In genomic region chr19:31743241-31744045, GRCm38 (mm10) we compare ENCODE assay signal across 15 mouse cellular contexts. TPM values are rescaled to one million over a fixed set of nuclear protein-coding genes. Genes with fewer than 3 reads are reported as not detected.
DNase-seq lines count a peak whose midpoint lies in the region; ATAC-seq and TF ChIP-seq lines count a peak whose summit lies in the region.
"Had no signal": no experiment of that assay in that cellular context is flagged by ENCODE, and none has a peak within 500 bp of the region (broad histone marks: within the 10 kb centered on the region; RNA-seq: fewer than 3 reads in every experiment).

No protein-coding gene starts in this region.

- TF ChIP-seq CTCF in liver, adult 2 months (IDR thresholded peaks at IDR 0.05; ENCODE audit: low read depth, low read length), result no peak
- no peak for TF ChIP-seq CTCF in heart, postnatal 0 days (IDR thresholded peaks at IDR 0.05; ENCODE audit: low read depth)

- H3K4me2 ChIP-seq in heart, embryonic 14.5 days (ENCODE audit: low read length), result peak overlapping the region; percentile 35
- H3K4me2 ChIP-seq in heart, postnatal 0 days (ENCODE audit: low read depth, low read length), result no peak overlapping the region
- H3K4me2 ChIP-seq: hindbrain, embryonic 15.5 days; liver, embryonic 13.5 days; midbrain, embryonic 12.5 days; neural tube, embryonic 12.5 days had no signal

- H3K27me3 ChIP-seq in heart, embryonic 14.5 days (ENCODE audit: control insufficient read depth, insufficient read depth, low read length), result no peaks in the 10 kb centered on the region
- H3K27me3 ChIP-seq in liver, adult 2 months (ENCODE audit: control insufficient read depth, insufficient read depth, low read length), result no peaks in the 10 kb centered on the region
- no peaks in the 10 kb centered on the region for H3K27me3 ChIP-seq in heart, postnatal 0 days (ENCODE audit: control insufficient read depth, insufficient read depth, low read length)
- H3K27me3 ChIP-seq: hindbrain, embryonic 15.5 days; liver, embryonic 13.5 days; midbrain, embryonic 12.5 days; neural tube, embryonic 12.5 days had no signal

- no peak for ATAC-seq in heart, embryonic 14.5 days (ENCODE audit: insufficient number of reproducible peaks, insufficient read depth, low FRiP score, low read depth)
- no peak for ATAC-seq in heart, postnatal 0 days (ENCODE audit: insufficient read depth, low read depth)
- ATAC-seq in inflammation-experienced regulatory T-cells, adult 6 months, result no peak
- ATAC-seq: intestine, embryonic 16.5 days had no signal

- no peak overlapping the region for H3K9ac ChIP-seq in heart, embryonic 14.5 days (ENCODE audit: low read length)
- H3K9ac ChIP-seq in liver, adult 2 months (ENCODE audit: low read depth, low read length), result no peak overlapping the region
- no peak overlapping the region for H3K9ac ChIP-seq in heart, postnatal 0 days (replicated peaks; ENCODE audit: low read depth, low read length)
- H3K9ac ChIP-seq: hindbrain, embryonic 15.5 days; liver, embryonic 13.5 days; midbrain, embryonic 12.5 days; neural tube, embryonic 12.5 days had no signal

- H3K9me3 ChIP-seq in heart, embryonic 14.5 days (ENCODE audit: control insufficient read depth, low read length), result no peaks in the 10 kb centered on the region
- H3K9me3 ChIP-seq in heart, postnatal 0 days (replicated peaks; ENCODE audit: control insufficient read depth, low read length), result no peaks in the 10 kb centered on the region
- H3K9me3 ChIP-seq: hindbrain, embryonic 15.5 days; liver, embryonic 13.5 days; midbrain, embryonic 12.5 days; neural tube, embryonic 12.5 days had no signal

- no peak overlapping the region; a peak in 1 of 4 replicates for H3K27ac ChIP-seq in heart, embryonic 14.5 days (replicated peaks in 1 of 2; ENCODE audit: control insufficient read depth in 1 of 2, insufficient read depth in 1 of 2, low read depth in 2 of 2, low read length in 2 of 2)
- H3K27ac ChIP-seq in liver, adult 2 months (replicated peaks; ENCODE audit: insufficient read depth, low read depth, low read length), result peak overlapping the region; percentile 15
- H3K27ac ChIP-seq in heart, postnatal 0 days (ENCODE audit: low read depth), result peak overlapping the region; percentile 7; the same call in 1 of the 2 replicates
- H3K27ac ChIP-seq: hindbrain, embryonic 15.5 days; liver, embryonic 13.5 days; midbrain, embryonic 12.5 days; neural tube, embryonic 12.5 days had no signal

- TF ChIP-seq EP300 in heart, postnatal 0 days (IDR thresholded peaks at IDR 0.05; ENCODE audit: low read depth), result no peak

- TF ChIP-seq POLR2A in liver, adult 2 months (IDR thresholded peaks at IDR 0.05; ENCODE audit: extremely low read depth, insufficient read depth, low read length), result no peak

- no peaks in the 10 kb centered on the region for H3K79me2 ChIP-seq in liver, adult 2 months (ENCODE audit: control insufficient read depth, insufficient read depth, low read length)

- peaks cover 6 to 16% of the 10 kb centered on the region in 2 experiments; a peak in 3 of 4 replicates for H3K4me1 ChIP-seq in heart, embryonic 14.5 days (ENCODE audit: control insufficient read depth in 2 of 2, insufficient read depth in 2 of 2, low read length in 2 of 2)
- no peaks in the 10 kb centered on the region; the same call in 1 of the 2 replicates for H3K4me1 ChIP-seq in liver, adult 2 months (ENCODE audit: control insufficient read depth, insufficient read depth, low read length)
- H3K4me1 ChIP-seq in heart, postnatal 0 days (ENCODE audit: control insufficient read depth, insufficient read depth), result 0 out of 2 replicates have a peak, but pooled peaks cover 14% of the 10 kb centered on the region
- H3K4me1 ChIP-seq: hindbrain, embryonic 15.5 days; liver, embryonic 13.5 days; midbrain, embryonic 12.5 days; neural tube, embryonic 12.5 days had no signal

- no peak for DNase-seq in heart, postnatal 4 days
- DNase-seq in liver, adult 2 months (ENCODE audit: extremely low read depth, low read depth, low spot score), result peak; percentile 38
- no peak for DNase-seq in liver
- DNase-seq in heart, postnatal 0 days (ENCODE audit: low spot score), result peak; percentile 43
- DNase-seq in lung, postnatal 10 days, result peak; percentile 42
- DNase-seq: adrenal gland, adult 2 months; cerebellum, adult 8-10 months; liver, embryonic 13.5 days; right cerebral cortex, postnatal 4 days had no signal

- H3K4me3 ChIP-seq in heart, embryonic 14.5 days (ENCODE audit: control insufficient read depth in 1 of 2, insufficient read depth in 1 of 2, low read depth in 1 of 2, low read length in 2 of 2), result no peak overlapping the region
- no peak overlapping the region for H3K4me3 ChIP-seq in liver, adult 2 months (ENCODE audit: insufficient read depth, low read depth, low read length)
- H3K4me3 ChIP-seq in heart, postnatal 0 days (ENCODE audit: low read depth, low read length), result no peak overlapping the region
- H3K4me3 ChIP-seq: hindbrain, embryonic 15.5 days; liver, embryonic 13.5 days; midbrain, embryonic 12.5 days; neural tube, embryonic 12.5 days had no signal

- 50% methylated on average over 8 of the region's 8 CpGs for WGBS in heart, embryonic 14.5 days
- WGBS in liver, adult 2 months, result 69% methylated on average over 8 of the region's 8 CpGs
- 53% methylated on average over 8 of the region's 8 CpGs for WGBS in heart, postnatal 0 days

- H3K36me3 ChIP-seq in heart, embryonic 14.5 days (ENCODE audit: control insufficient read depth, insufficient read depth, low read length), result no peaks in the 10 kb centered on the region
- H3K36me3 ChIP-seq in liver, adult 2 months (ENCODE audit: control insufficient read depth, insufficient read depth, low read length), result no peaks in the 10 kb centered on the region
- H3K36me3 ChIP-seq in heart, postnatal 0 days (replicated peaks; ENCODE audit: control insufficient read depth, insufficient read depth, low read length), result no peaks in the 10 kb centered on the region
- H3K36me3 ChIP-seq: hindbrain, embryonic 15.5 days; liver, embryonic 13.5 days; midbrain, embryonic 12.5 days; neural tube, embryonic 12.5 days had no signal

RNA-seq across cellular contexts. Expression of gene Prkg1, which starts 21.4 kb away (rescaled TPM):
- polyA plus RNA-seq in heart, embryonic 14.5 days (2014; fragmentation: Nextera tagmentation; extraction: Ambion mirVana), result 8.0 and 9.6 TPM in 2 replicates
- 10 to 100 TPM; 22.5 to 23.9 TPM for total RNA-seq in heart, postnatal 4 days (2021)
- 3.4 TPM in 2 replicates for total RNA-seq in liver, adult 2 months (2014; rRNA removed)
- polyA plus RNA-seq in liver, adult 2 months (2012; rRNA removed), result 0.15 and 0.27 TPM in 2 replicates
- 11.2 and 14.6 TPM in 2 replicates for total RNA-seq in heart, postnatal 0 days (2014; rRNA removed; ENCODE audit: low replicate concordance)
- 4.5 TPM in 2 replicates for polyA plus RNA-seq in heart, postnatal 0 days (2015; fragmentation: Nextera tagmentation; extraction: Ambion mirVana)
- under 1 TPM in 1 of 3 experiments, not detected in 2; 0.24 TPM for polyA plus RNA-seq in inflammation-experienced regulatory T-cells, adult 6 months (2017; shearing (Covaris generic))

Comparison
In these comparisons a context has a peak if more than half of its experiments do, and no peak if none do; other contexts are left out.
1. H3K27ac ChIP-seq: peak in liver, adult 2 months (single experiment) and heart, postnatal 0 days (single experiment); none in heart, embryonic 14.5 days (0 of 2).
2. DNase-seq: peak in liver, adult 2 months (single experiment), heart, postnatal 0 days (single experiment) and lung, postnatal 10 days (single experiment); none in heart, postnatal 4 days (single experiment) and liver (single experiment).